Mouse (Mus musculus): ENCODE data around the gene Gm17617. TPM values are rescaled to one million over a fixed set of nuclear protein-coding genes. Genes with fewer than 3 reads are reported as not detected.

Gm17617 gene
- polyA plus RNA-seq, 1 experiment: not detected

- no peaks in the 10 kb centered on the region for H3K4me1 ChIP-seq (ENCODE audit: control insufficient read depth, insufficient read depth, insufficient read length, low read length)
- no peak overlapping the region for H3K4me3 ChIP-seq (ENCODE audit: insufficient read depth, low read depth, low read length)
- H3K27ac ChIP-seq (replicated peaks; ENCODE audit: low read depth, low read length): no peak overlapping the region
These were observed 32.5 kb upstream of the Gm17617 start for GRCm38 (mm10) chr13:55165831-55166339.

GRCm38 (mm10) chr13:55163553-55163952, 30.2 kb upstream of the Gm17617 start:
- H3K27ac ChIP-seq (replicated peaks; ENCODE audit: low read depth, low read length): no peak overlapping the region
- no peak overlapping the region for H3K4me3 ChIP-seq (ENCODE audit: insufficient read depth, low read depth, low read length)
- no peaks in the 10 kb centered on the region for H3K4me1 ChIP-seq (ENCODE audit: control insufficient read depth, insufficient read depth, insufficient read length, low read length)

- Histone ChIP-seq H3K27ac (replicated peaks; ENCODE audit: low read depth, low read length) (no peak overlapping the region), H3K4me3 (ENCODE audit: insufficient read depth, low read depth, low read length) (no peak overlapping the region), H3K4me1 (ENCODE audit: control insufficient read depth, insufficient read depth, insufficient read length, low read length) (no peaks in the 10 kb centered on the region)
These were observed 29.0 kb upstream of the Gm17617 start for GRCm38 (mm10) chr13:55162365-55162764.

GRCm38 (mm10) chr13:55153951-55154350, 20.6 kb upstream of the Gm17617 start:
- Histone ChIP-seq H3K4me1 (ENCODE audit: control insufficient read depth, insufficient read depth, insufficient read length, low read length) (no peaks in the 10 kb centered on the region), H3K4me3 (ENCODE audit: insufficient read depth, low read depth, low read length) (no peak overlapping the region), H3K27ac (replicated peaks; ENCODE audit: low read depth, low read length) (no peak overlapping the region)

- no peaks in the 10 kb centered on the region for H3K4me1 ChIP-seq (ENCODE audit: control insufficient read depth, insufficient read depth, insufficient read length, low read length)
- peak within 1 kb of the TSS; percentile 42 for H3K4me3 ChIP-seq (ENCODE audit: insufficient read depth, low read depth, low read length)
- no peak within 1 kb of the TSS for H3K27ac ChIP-seq (replicated peaks; ENCODE audit: low read depth, low read length)
These were observed 19.5 kb upstream of the Gm17617 start, which contains the start of gene Fgfr4 for GRCm38 (mm10) chr13:55152621-55153415. Gene Fgfr4 (plus strand): TSS chr13:55152640.

- H3K4me1 ChIP-seq (ENCODE audit: control insufficient read depth, insufficient read depth, insufficient read length, low read length): no peaks in the 10 kb centered on the region
- no peak overlapping the region for H3K4me3 ChIP-seq (ENCODE audit: insufficient read depth, low read depth, low read length)
- H3K27ac ChIP-seq (replicated peaks; ENCODE audit: low read depth, low read length): no peak overlapping the region
These were observed 6.9 kb upstream of the Gm17617 start for GRCm38 (mm10) chr13:55140271-55140670.

GRCm38 (mm10) chr13:55135382-55135781, 2.0 kb upstream of the Gm17617 start:
- H3K27ac ChIP-seq (replicated peaks; ENCODE audit: low read depth, low read length): no peak overlapping the region
- H3K4me3 ChIP-seq (ENCODE audit: insufficient read depth, low read depth, low read length): no peak overlapping the region
- no peaks in the 10 kb centered on the region for H3K4me1 ChIP-seq (ENCODE audit: control insufficient read depth, insufficient read depth, insufficient read length, low read length)

GRCm38 (mm10) chr13:55124903-55125302, 8.4 kb downstream of the Gm17617 start:
- Histone ChIP-seq H3K4me1 (ENCODE audit: control insufficient read depth, insufficient read depth, insufficient read length, low read length) (no peaks in the 10 kb centered on the region), H3K4me3 (ENCODE audit: insufficient read depth, low read depth, low read length) (no peak overlapping the region), H3K27ac (replicated peaks; ENCODE audit: low read depth, low read length) (no peak overlapping the region)

- Histone ChIP-seq H3K27ac (replicated peaks; ENCODE audit: low read depth, low read length) (no peak overlapping the region), H3K4me3 (ENCODE audit: insufficient read depth, low read depth, low read length) (no peak overlapping the region), H3K4me1 (ENCODE audit: control insufficient read depth, insufficient read depth, insufficient read length, low read length) (no peaks in the 10 kb centered on the region)
These were observed 19.0 kb downstream of the Gm17617 start for GRCm38 (mm10) chr13:55114375-55114774.

- Histone ChIP-seq H3K4me3 (ENCODE audit: insufficient read depth, low read depth, low read length) (no peak overlapping the region), H3K4me1 (ENCODE audit: control insufficient read depth, insufficient read depth, insufficient read length, low read length) (peaks cover 5% of the 10 kb centered on the region), H3K27ac (replicated peaks; ENCODE audit: low read depth, low read length) (no peak overlapping the region)
These were observed 25.7 kb downstream of the Gm17617 start for GRCm38 (mm10) chr13:55107694-55108093.

GRCm38 (mm10) chr13:55107116-55107515, 26.2 kb downstream of the Gm17617 start:
- no peak overlapping the region for H3K4me3 ChIP-seq (ENCODE audit: insufficient read depth, low read depth, low read length)
- H3K27ac ChIP-seq (replicated peaks; ENCODE audit: low read depth, low read length): no peak overlapping the region

GRCm38 (mm10) chr13:55105953-55106691, 27.2 kb downstream of the Gm17617 start:
- Histone ChIP-seq H3K4me1 (ENCODE audit: control insufficient read depth, insufficient read depth, insufficient read length, low read length) (peaks cover 5% of the 10 kb centered on the region), H3K27ac (replicated peaks; ENCODE audit: low read depth, low read length) (no peak overlapping the region), H3K4me3 (ENCODE audit: insufficient read depth, low read depth, low read length) (peak overlapping the region; percentile 82)

More at GRCm38 (mm10) chr13:55107116-55107515, 26.2 kb downstream of the Gm17617 start:
- H3K4me1 ChIP-seq (ENCODE audit: control insufficient read depth, insufficient read depth, insufficient read length, low read length): peaks cover 5% of the 10 kb centered on the region

GRCm38 (mm10) chr13:55105045-55105952, 28.0 kb downstream of the Gm17617 start, which contains the start of gene Zfp346:
Gene Zfp346 (plus strand): TSS chr13:55105311.
- Histone ChIP-seq H3K4me3 (ENCODE audit: insufficient read depth, low read depth, low read length) (peak within 1 kb of the TSS; percentile 82), H3K27ac (replicated peaks; ENCODE audit: low read depth, low read length) (no peak within 1 kb of the TSS), H3K4me1 (ENCODE audit: control insufficient read depth, insufficient read depth, insufficient read length, low read length) (peaks cover 5% of the 10 kb centered on the region)

GRCm38 (mm10) chr13:55103351-55103750, 30.0 kb downstream of the Gm17617 start:
- Histone ChIP-seq H3K4me1 (ENCODE audit: control insufficient read depth, insufficient read depth, insufficient read length, low read length) (peaks cover 5% of the 10 kb centered on the region), H3K4me3 (ENCODE audit: insufficient read depth, low read depth, low read length) (no peak overlapping the region), H3K27ac (replicated peaks; ENCODE audit: low read depth, low read length) (no peak overlapping the region)
